Mouse (Mus musculus): ENCODE results near the gene Lgi4. TPM values are rescaled to one million over a fixed set of nuclear protein-coding genes. Genes with fewer than 3 reads are reported as not detected.
A peak's percentile ranks its signal among the peaks of the same experiment; 100 is the strongest.

The Lgi4 gene
- polyA plus RNA-seq, 1 experiment from 2014 or later = 0.01 TPM

- in situ Hi-C loops (cut with MboI; ENCODE audit: low pct_unique_long_range_greater_than_20kb) = no loop called here
- ATAC-seq = no peak
- POLR2A ChIA-PET = no interaction called here
- CTCF ChIA-PET = interaction anchor here (0.9 to 1.8 kb wide), 5 partner anchors 10 to 20 kb away, joined by 3 to 9 read pairs (median 6); partner anchors contain the start of gene Lgi4
- no peaks in the 10 kb centered on the region for H3K27me3 ChIP-seq
- no peak for DNase-seq (ENCODE audit: low read depth, low spot score)
- TF ChIP-seq CTCF (IDR thresholded peaks at IDR 0.05) = no peak
Measured at GRCm38 (mm10) chr7:31077470-31077869, 18.3 kb downstream of the Lgi4 start.

GRCm38 (mm10) chr7:31077885-31078445, 18.8 kb downstream of the Lgi4 start:
- in situ Hi-C loops (cut with MboI; ENCODE audit: low pct_unique_long_range_greater_than_20kb) = no loop called here
- CTCF ChIA-PET = interaction anchor here (0.9 to 1.8 kb wide), 5 partner anchors 9 to 20 kb away, joined by 3 to 9 read pairs (median 6); partner anchors contain the start of gene Lgi4
- POLR2A ChIA-PET = no interaction called here
- ATAC-seq = no peak
- no peak for TF ChIP-seq CTCF (IDR thresholded peaks at IDR 0.05)
- H3K27me3 ChIP-seq = no peaks in the 10 kb centered on the region
- DNase-seq (ENCODE audit: low read depth, low spot score) = no peak

- in situ Hi-C loops (cut with MboI; ENCODE audit: low pct_unique_long_range_greater_than_20kb) = no loop called here
- ChIA-PET CTCF (interaction anchor here (0.9 to 1.6 kb wide), 2 partner anchors 10 to 18 kb away, joined by 3 to 7 read pairs; no protein-coding TSS in a partner anchor), POLR2A (no interaction called here)
- no peaks in the 10 kb centered on the region for H3K27me3 ChIP-seq
- TF ChIP-seq CTCF (IDR thresholded peaks at IDR 0.05) = no peak
- DNase-seq (ENCODE audit: low read depth, low spot score) = no peak
- ATAC-seq = no peak
Measured at GRCm38 (mm10) chr7:31079670-31080069, 20.5 kb downstream of the Lgi4 start.

- no peaks in the 10 kb centered on the region for H3K27me3 ChIP-seq
- no peak for ATAC-seq
- in situ Hi-C loops (cut with MboI; ENCODE audit: low pct_unique_long_range_greater_than_20kb) = no loop called here
- ChIA-PET POLR2A (no interaction called here), CTCF (interaction anchor here (0.9 to 1.6 kb wide), 3 partner anchors 9 to 17 kb away, joined by 3 to 7 read pairs (median 3); no protein-coding TSS in a partner anchor)
- no peak for TF ChIP-seq CTCF (IDR thresholded peaks at IDR 0.05)
- no peak for DNase-seq (ENCODE audit: low read depth, low spot score)
Measured at GRCm38 (mm10) chr7:31080611-31081010, 21.5 kb downstream of the Lgi4 start.

- H3K27me3 ChIP-seq = no peaks in the 10 kb centered on the region
- no peak for TF ChIP-seq CTCF (IDR thresholded peaks at IDR 0.05)
- ATAC-seq (no peak), DNase-seq (ENCODE audit: low read depth, low spot score) (no peak)
- CTCF ChIA-PET = interaction anchor here (1.0 to 1.6 kb wide), 2 partner anchors 14 to 17 kb away, joined by 3 to 7 read pairs; no protein-coding TSS in a partner anchor
- POLR2A ChIA-PET = no interaction called here
- in situ Hi-C loops (cut with MboI; ENCODE audit: low pct_unique_long_range_greater_than_20kb) = no loop called here
Measured at GRCm38 (mm10) chr7:31081106-31081505, 22.0 kb downstream of the Lgi4 start.

- ATAC-seq (no peak), DNase-seq (ENCODE audit: low read depth, low spot score) (no peak)
- TF ChIP-seq CTCF (IDR thresholded peaks at IDR 0.05) = no peak
- ChIA-PET POLR2A (no interaction called here), CTCF (no interaction called here)
- H3K27me3 ChIP-seq = no peaks in the 10 kb centered on the region
- in situ Hi-C loops (cut with MboI; ENCODE audit: low pct_unique_long_range_greater_than_20kb) = no loop called here
Measured at GRCm38 (mm10) chr7:31082106-31082505, 23.0 kb downstream of the Lgi4 start.

GRCm38 (mm10) chr7:31082831-31083588, 23.9 kb downstream of the Lgi4 start:
- ChIA-PET CTCF (no interaction called here), POLR2A (no interaction called here)
- DNase-seq (ENCODE audit: low read depth, low spot score) (no peak), ATAC-seq (peak; percentile 23)
- no peaks in the 10 kb centered on the region for H3K27me3 ChIP-seq
- no peak for TF ChIP-seq CTCF (IDR thresholded peaks at IDR 0.05)
- in situ Hi-C loops (cut with MboI; ENCODE audit: low pct_unique_long_range_greater_than_20kb) = no loop called here

GRCm38 (mm10) chr7:31084140-31084539, 25.0 kb downstream of the Lgi4 start:
- TF ChIP-seq CTCF (IDR thresholded peaks at IDR 0.05) = no peak
- DNase-seq (ENCODE audit: low read depth, low spot score) = no peak
- no peaks in the 10 kb centered on the region for H3K27me3 ChIP-seq
- ChIA-PET POLR2A (no interaction called here), CTCF (no interaction called here)
- ATAC-seq = no peak
- in situ Hi-C loops (cut with MboI; ENCODE audit: low pct_unique_long_range_greater_than_20kb) = no loop called here

- ChIA-PET POLR2A (no interaction called here), CTCF (no interaction called here)
- no peak for TF ChIP-seq CTCF (IDR thresholded peaks at IDR 0.05)
- ATAC-seq (peak; percentile 38), DNase-seq (ENCODE audit: low read depth, low spot score) (peak; percentile 57)
- no peaks in the 10 kb centered on the region for H3K27me3 ChIP-seq
- in situ Hi-C loops (cut with MboI; ENCODE audit: low pct_unique_long_range_greater_than_20kb) = no loop called here
Measured at GRCm38 (mm10) chr7:31085171-31085570, 26.0 kb downstream of the Lgi4 start.

- DNase-seq (ENCODE audit: low read depth, low spot score) = no peak
- no peak for TF ChIP-seq CTCF (IDR thresholded peaks at IDR 0.05)
- no peaks in the 10 kb centered on the region for H3K27me3 ChIP-seq
- in situ Hi-C loops (cut with MboI; ENCODE audit: low pct_unique_long_range_greater_than_20kb) = no loop called here
- no peak for ATAC-seq
- CTCF ChIA-PET = interaction anchor here (2.1 kb wide), 1 partner anchor 8 kb away, joined by 6 read pairs; no protein-coding TSS in a partner anchor
- POLR2A ChIA-PET = interaction anchor here (0.6 kb wide), 1 partner anchor 21 kb away, joined by 3 read pairs; no protein-coding TSS in a partner anchor
Measured at GRCm38 (mm10) chr7:31086175-31086755, 27.1 kb downstream of the Lgi4 start.

GRCm38 (mm10) chr7:31087262-31087661, 28.1 kb downstream of the Lgi4 start:
- TF ChIP-seq CTCF (IDR thresholded peaks at IDR 0.05) = no peak
- no peaks in the 10 kb centered on the region for H3K27me3 ChIP-seq
- in situ Hi-C loops (cut with MboI; ENCODE audit: low pct_unique_long_range_greater_than_20kb) = no loop called here
- ChIA-PET CTCF (interaction anchor here (0.8 to 2.1 kb wide), 2 partner anchors 9 to 18 kb away, joined by 3 to 6 read pairs; no protein-coding TSS in a partner anchor), POLR2A (interaction anchor here (0.8 kb wide), 1 partner anchor 246 kb away, joined by 4 read pairs; no protein-coding TSS in a partner anchor)
- DNase-seq (ENCODE audit: low read depth, low spot score) = no peak
- no peak for ATAC-seq

Data from Patski (cell line).